Mouse (Mus musculus): ENCODE results near the gene Dscaml1.

GRCm38 (mm10) chr9:45591061-45591460 is 164.6 kb downstream of the Dscaml1 start:
- TF ChIP-seq CTCF (IDR thresholded peaks at IDR 0.05; ENCODE audit: extremely low read depth, insufficient read depth, insufficient read length, insufficient replicate concordance): no peak
- TF ChIP-seq POLR2A (IDR thresholded peaks at IDR 0.05; ENCODE audit: low read depth, low read length): no peak
